11 mouse cellular contexts compared by ENCODE assay signal in genomic region chr2:180399651-180400513, GRCm38 (mm10). TPM values are rescaled to one million over a fixed set of nuclear protein-coding genes. Genes with fewer than 3 reads are reported as not detected.
DNase-seq lines count a peak whose midpoint lies in the region; ATAC-seq and TF ChIP-seq lines count a peak whose summit lies in the region.
"Had no signal": no experiment of that assay in that cellular context is flagged by ENCODE, and none has a peak within 500 bp of the region (broad histone marks: within the 10 kb centered on the region; RNA-seq: fewer than 3 reads in every experiment).

No protein-coding gene starts in this region.

- H3K9me3 ChIP-seq in limb, embryonic 13.5 days = no peaks in the 10 kb centered on the region
- no peaks in the 10 kb centered on the region for H3K9me3 ChIP-seq in limb, embryonic 10.5 days (replicated peaks)
- no peaks in the 10 kb centered on the region for H3K9me3 ChIP-seq in heart, embryonic 13.5 days
- H3K9me3 ChIP-seq: G1E; liver, embryonic 15.5 days had no signal

- H3K36me3 ChIP-seq in limb, embryonic 13.5 days = no peaks in the 10 kb centered on the region
- H3K36me3 ChIP-seq in limb, embryonic 10.5 days = no peaks in the 10 kb centered on the region
- peaks cover 36% of the 10 kb centered on the region for H3K36me3 ChIP-seq in heart, embryonic 13.5 days
- H3K36me3 ChIP-seq: G1E; liver, embryonic 15.5 days had no signal

- no peaks in the 10 kb centered on the region for H3K4me1 ChIP-seq in limb, embryonic 13.5 days
- H3K4me1 ChIP-seq in limb, embryonic 10.5 days = no peaks in the 10 kb centered on the region
- H3K4me1 ChIP-seq in heart, embryonic 13.5 days = peaks cover 56% of the 10 kb centered on the region
- H3K4me1 ChIP-seq: liver, embryonic 15.5 days had no signal

- TF ChIP-seq CTCF in brain, embryonic 14.5 days (IDR thresholded peaks at IDR 0.05; ENCODE audit: borderline replicate concordance, extremely low read depth, insufficient read depth, insufficient read length) = no peak

- ATAC-seq in limb, embryonic 13.5 days (ENCODE audit: low FRiP score, low read depth) = 0 out of 2 replicates have a peak, but pooled peaks have one; percentile 30
- peak; percentile 55 for ATAC-seq in heart, embryonic 13.5 days (ENCODE audit: extremely low read depth, insufficient number of reproducible peaks, low FRiP score, low TSS enrichment)

- DNase-seq in limb, embryonic 10.5 days (ENCODE audit: low spot score) = no peak
- DNase-seq in brain, embryonic 14.5 days (ENCODE audit: low read depth) = peak; percentile 52
- peak; percentile 9 for DNase-seq in lung, postnatal 14 days
- no peak for DNase-seq in Muller cell, postnatal 12 days (ENCODE audit: inconsistent ontology term)
- DNase-seq in spleen, postnatal 4 days (ENCODE audit: low spot score in 2 of 2) = no peak
- no peak for DNase-seq in neural tube, embryonic 10.5 days (ENCODE audit: extremely low spot score, low spot score)
- DNase-seq: cerebellum, adult 11-12 months had no signal

- WGBS in limb, embryonic 13.5 days = 68% methylated on average over 8 of the region's 8 CpGs
- 76% methylated on average over 8 of the region's 8 CpGs for WGBS in limb, embryonic 10.5 days
- WGBS in heart, embryonic 13.5 days = 41% methylated on average over 8 of the region's 8 CpGs

- H3K27me3 ChIP-seq in limb, embryonic 13.5 days = 0 out of 2 replicates have a peak, but pooled peaks cover 4% of the 10 kb centered on the region
- H3K27me3 ChIP-seq in limb, embryonic 10.5 days (ENCODE audit: low read depth, poor library complexity, severe bottlenecking) = no peaks in the 10 kb centered on the region
- no peaks in the 10 kb centered on the region for H3K27me3 ChIP-seq in heart, embryonic 13.5 days (replicated peaks)
- H3K27me3 ChIP-seq: liver, embryonic 15.5 days had no signal

- no peak overlapping the region for H3K4me3 ChIP-seq in limb, embryonic 13.5 days
- no peak overlapping the region for H3K4me3 ChIP-seq in limb, embryonic 10.5 days
- no peak overlapping the region for H3K4me3 ChIP-seq in heart, embryonic 13.5 days
- H3K4me3 ChIP-seq: liver, embryonic 15.5 days had no signal

- H3K27ac ChIP-seq in limb, embryonic 13.5 days = no peak overlapping the region
- no peak overlapping the region for H3K27ac ChIP-seq in limb, embryonic 10.5 days
- peak overlapping the region; percentile 73 for H3K27ac ChIP-seq in heart, embryonic 13.5 days (replicated peaks)
- H3K27ac ChIP-seq: liver, embryonic 15.5 days had no signal

- H3K4me2 ChIP-seq in limb, embryonic 13.5 days (replicated peaks) = no peak overlapping the region
- no peak overlapping the region for H3K4me2 ChIP-seq in heart, embryonic 13.5 days
- H3K4me2 ChIP-seq: liver, embryonic 15.5 days had no signal

- no peak for TF ChIP-seq POLR2A in brain, embryonic 14.5 days (IDR thresholded peaks at IDR 0.05; ENCODE audit: borderline replicate concordance, extremely low read depth, insufficient read depth, insufficient read length, poor library complexity, severe bottlenecking)

- no peak overlapping the region for H3K9ac ChIP-seq in limb, embryonic 13.5 days
- H3K9ac ChIP-seq in heart, embryonic 13.5 days = no peak overlapping the region
- H3K9ac ChIP-seq: liver, embryonic 15.5 days had no signal

RNA-seq across cellular contexts. Expression of gene Slco4a1, which starts 56.2 kb away (rescaled TPM):
- 0.40 and 0.90 TPM in 2 replicates for polyA plus RNA-seq in limb, embryonic 13.5 days (2015; fragmentation: Nextera tagmentation; extraction: Ambion mirVana)
- polyA plus RNA-seq in limb, embryonic 10.5 days (2016; fragmentation: Nextera tagmentation; extraction: Ambion mirVana) = 0.41 and 1.8 TPM in 2 replicates
- 2.1 and 2.7 TPM in 2 replicates for polyA plus RNA-seq in brain, embryonic 14.5 days (2012; rRNA removed)
- 0.32 and 0.38 TPM in 2 replicates for polyA plus RNA-seq in heart, embryonic 13.5 days (2015; fragmentation: Nextera tagmentation; extraction: Ambion mirVana)
- polyA plus RNA-seq: G1E had no signal

Comparison
In these comparisons a context has a peak if more than half of its experiments do, and no peak if none do; other contexts are left out.
1. DNase-seq: peak in brain, embryonic 14.5 days (single experiment) and lung, postnatal 14 days (single experiment); none in limb, embryonic 10.5 days (single experiment), Muller cell, postnatal 12 days (single experiment), spleen, postnatal 4 days (0 of 2) and neural tube, embryonic 10.5 days (single experiment).